Mouse (Mus musculus) stomach, postnatal 0 days (tissue): Measurements from ENCODE around the gene Ascl2. TPM values are rescaled to one million over a fixed set of nuclear protein-coding genes. Genes with fewer than 3 reads are reported as not detected.

Experiments
- ATAC-seq: fragments of 200-750 bp; cut with Nextera tagmentation; 2 replicates; pipeline ENCODE4 v1.8.0; 2017; ENCODE audit not compliant: low FRiP score, low TSS enrichment
- DNase-seq: peaks from one replicate; pipeline ENCODE4 v3.0.0-alpha.2; 2016; ENCODE audit warnings: low spot score
- H3K27ac ChIP-seq: fragments of 300-500 bp; sonication (generic); replicated peaks from 2 replicates; pipeline ENCODE4 v1.5.1; 2014; ENCODE audit warnings: mild to moderate bottlenecking, control low read depth
- H3K27me3 ChIP-seq: fragments of 300-500 bp; sonication (generic); 2 replicates; pipeline ENCODE4 v1.6.1; 2014; ENCODE audit warnings: low read length; ENCODE audit not compliant: control insufficient read depth, insufficient read depth
- H3K36me3 ChIP-seq: fragments of 300-500 bp; sonication (generic); 2 replicates; pipeline ENCODE4 v1.6.1; 2014; ENCODE audit warnings: low read length, mixed read lengths; ENCODE audit not compliant: control insufficient read depth, insufficient read depth
- H3K4me1 ChIP-seq: fragments of 300-500 bp; sonication (generic); replicated peaks from 2 replicates; pipeline ENCODE4 v1.6.1; 2014; ENCODE audit warnings: antibody characterized with exemption; ENCODE audit not compliant: control insufficient read depth, insufficient read depth
- H3K4me2 ChIP-seq: fragments of 300-500 bp; sonication (generic); replicated peaks from 2 replicates; pipeline ENCODE4 v1.6.1; 2014; ENCODE audit warnings: low read depth, mild to moderate bottlenecking, control low read depth, moderate library complexity
- H3K4me3 ChIP-seq: fragments of 300-500 bp; sonication (generic); 2 replicates; pipeline ENCODE4 v1.5.1; 2014; ENCODE audit warnings: low read depth, low read length, control low read depth
- H3K9ac ChIP-seq: fragments of 300-500 bp; sonication (generic); 2 replicates; pipeline ENCODE4 v1.6.1; 2014; ENCODE audit warnings: mild to moderate bottlenecking, low read length, control low read depth, mixed read lengths
- H3K9me3 ChIP-seq: fragments of 300-500 bp; sonication (generic); 2 replicates; pipeline ENCODE4 v1.6.1; 2016; ENCODE audit warnings: low read length; ENCODE audit not compliant: control insufficient read depth
- CTCF ChIP-seq: IDR thresholded peaks from 2 replicates; pipeline ENCODE4 v1.5.1; 2016; ENCODE audit warnings: antibody characterized with exemption, low read depth, mild to moderate bottlenecking, moderate library complexity
- EP300 ChIP-seq: optimal IDR thresholded peaks from 2 replicates; pipeline ENCODE3; 2016; ENCODE audit warnings: antibody characterized with exemption
- WGBS: fragments of 180-500 bp; shearing (Covaris S2); extraction: QIAGEN DNeasy Blood & Tissue Kit; methylation state at CpG from one replicate; pipeline ENCODE4 v1.1.7; 2014; 5-methylcytosine and 5-hydroxymethylcytosine counted together
- polyA plus RNA-seq: library from polyadenylated mRNA; unstranded; fragments of >200 nt; fragmentation: Nextera tagmentation; extraction: Ambion mirVana; gene quantifications from 2 replicates; pipeline ENCODE4 v1.2.1, GENCODE M21; 2015

Ascl2 gene
- polyA plus RNA-seq, 1 experiment from 2014 or later, result 4.5 TPM

DNA sequence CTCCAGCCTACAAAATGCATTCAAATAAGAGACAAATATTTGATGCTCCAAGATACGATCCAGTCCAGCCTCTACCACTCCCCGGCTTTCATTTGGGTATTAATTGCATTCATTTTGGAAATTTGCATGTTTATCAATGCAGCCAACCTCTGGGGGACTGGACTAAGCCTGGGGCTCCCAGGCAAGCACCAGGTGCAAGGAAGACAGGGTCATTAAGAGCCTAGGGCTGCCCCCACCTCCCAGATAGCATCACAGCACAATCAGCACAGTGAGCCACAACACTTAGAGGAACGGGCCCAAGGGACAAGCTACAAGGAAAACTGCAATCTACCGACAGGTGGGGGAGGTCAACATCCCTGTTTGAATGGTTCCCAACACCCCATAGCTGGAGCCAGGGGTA lies 9.3 kb downstream of the Ascl2 start:
- Histone ChIP-seq H3K27ac (no peak overlapping the region), H3K4me2 (no peak overlapping the region), H3K9me3 (no peaks in the 10 kb centered on the region), H3K4me3 (no peak overlapping the region), H3K27me3 (no peaks in the 10 kb centered on the region), H3K36me3 (no peaks in the 10 kb centered on the region), H3K9ac (no peak overlapping the region), H3K4me1 (no peaks in the 10 kb centered on the region)
- TF ChIP-seq EP300 (no peak), CTCF (no peak)
- no peak for DNase-seq
- 69% methylated on average over 4 of the region's 4 CpGs for WGBS
- no peak for ATAC-seq

GRCm38 (mm10) chr7:142958817-142959216 lies 10.2 kb downstream of the Ascl2 start:
- WGBS, result 96% methylated on average over 1 of the region's 1 CpGs

DNA sequence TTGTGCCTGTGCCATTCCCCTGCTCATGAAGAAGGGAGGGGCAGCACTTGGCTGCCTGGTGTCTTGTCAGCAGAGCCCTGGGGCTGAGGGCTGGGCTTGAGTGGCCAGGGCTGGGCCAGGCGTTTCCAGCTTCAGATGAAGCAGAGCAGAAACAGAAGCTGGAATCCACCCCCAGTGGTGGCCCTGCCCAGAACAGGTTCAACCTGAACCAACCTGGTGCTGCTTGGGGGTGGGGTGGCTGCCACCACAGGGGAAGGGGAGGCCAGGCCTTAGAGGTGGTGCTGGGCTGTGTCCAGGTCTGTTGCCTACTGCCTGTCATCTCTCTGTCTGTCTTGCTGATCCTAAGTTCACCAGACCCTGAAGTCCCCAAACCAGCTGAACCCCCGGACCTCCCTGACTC lies 13.0 kb downstream of the Ascl2 start:
- no peak for TF ChIP-seq CTCF
- TF ChIP-seq EP300, result no peak
- DNase-seq (peak; percentile 35), ATAC-seq (peak; percentile 63; the same call in 1 of the 2 replicates)
- Histone ChIP-seq H3K36me3 (no peaks in the 10 kb centered on the region), H3K9me3 (no peaks in the 10 kb centered on the region), H3K4me2 (no peak overlapping the region), H3K27ac (0 out of 2 replicates have a peak overlapping the region, but pooled peaks have one; percentile 18), H3K4me3 (no peak overlapping the region), H3K27me3 (no peaks in the 10 kb centered on the region), H3K4me1 (no peaks in the 10 kb centered on the region), H3K9ac (no peak overlapping the region)
- 66% methylated on average over 2 of the region's 2 CpGs for WGBS

More at GRCm38 (mm10) chr7:142958817-142959216, 10.2 kb downstream of the Ascl2 start:
- no peak for TF ChIP-seq CTCF
- no peak for TF ChIP-seq EP300
- Histone ChIP-seq H3K4me3 (no peak overlapping the region), H3K4me1 (no peaks in the 10 kb centered on the region), H3K27ac (no peak overlapping the region), H3K27me3 (no peaks in the 10 kb centered on the region), H3K36me3 (no peaks in the 10 kb centered on the region), H3K9ac (no peak overlapping the region), H3K9me3 (no peaks in the 10 kb centered on the region), H3K4me2 (no peak overlapping the region)
- ATAC-seq (no peak), DNase-seq (no peak)

DNA sequence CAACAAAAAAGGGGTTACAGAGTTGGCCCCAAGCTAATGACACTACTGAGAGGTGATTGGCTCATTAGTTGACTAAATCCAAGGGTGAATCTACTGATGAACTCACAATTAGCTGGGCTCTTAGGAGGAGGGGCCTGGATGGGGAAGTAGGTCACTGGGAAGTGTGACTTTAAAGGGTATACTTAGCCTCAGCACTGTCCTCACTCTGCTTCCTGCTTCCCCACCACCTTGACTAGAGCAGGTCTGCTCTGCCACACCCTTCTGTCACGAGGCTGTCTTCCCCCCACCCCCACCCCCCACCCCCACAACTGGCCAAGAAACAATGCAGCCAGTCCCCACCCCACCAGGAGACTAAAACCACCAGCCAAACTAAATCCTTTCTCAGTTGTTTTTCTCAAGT lies 19.5 kb downstream of the Ascl2 start:
- H3K9me3 ChIP-seq, result no peaks in the 10 kb centered on the region
- H3K27ac ChIP-seq, result no peak overlapping the region
- H3K4me3 ChIP-seq, result no peak overlapping the region
- no peak overlapping the region for H3K9ac ChIP-seq
- no peaks in the 10 kb centered on the region; the same call in 1 of the 2 replicates for H3K4me1 ChIP-seq
- no peak for ATAC-seq
- H3K36me3 ChIP-seq, result no peaks in the 10 kb centered on the region
- DNase-seq, result no peak
- TF ChIP-seq EP300 (no peak), CTCF (no peak)
- 0% methylated on average over 1 of the region's 1 CpGs for WGBS
- no peak overlapping the region for H3K4me2 ChIP-seq
- H3K27me3 ChIP-seq, result no peaks in the 10 kb centered on the region

- ATAC-seq (no peak), DNase-seq (no peak)
- no peaks in the 10 kb centered on the region for H3K4me1 ChIP-seq
- H3K9ac ChIP-seq, result no peak overlapping the region
- no peaks in the 10 kb centered on the region for H3K27me3 ChIP-seq
- H3K4me3 ChIP-seq, result no peak overlapping the region
- TF ChIP-seq EP300 (no peak), CTCF (no peak)
- H3K36me3 ChIP-seq, result no peaks in the 10 kb centered on the region
- no peak overlapping the region for H3K4me2 ChIP-seq
- no peak overlapping the region for H3K27ac ChIP-seq
- no peaks in the 10 kb centered on the region for H3K9me3 ChIP-seq
Measured at GRCm38 (mm10) chr7:142937631-142938030, 31.4 kb downstream of the Ascl2 start.

DNA sequence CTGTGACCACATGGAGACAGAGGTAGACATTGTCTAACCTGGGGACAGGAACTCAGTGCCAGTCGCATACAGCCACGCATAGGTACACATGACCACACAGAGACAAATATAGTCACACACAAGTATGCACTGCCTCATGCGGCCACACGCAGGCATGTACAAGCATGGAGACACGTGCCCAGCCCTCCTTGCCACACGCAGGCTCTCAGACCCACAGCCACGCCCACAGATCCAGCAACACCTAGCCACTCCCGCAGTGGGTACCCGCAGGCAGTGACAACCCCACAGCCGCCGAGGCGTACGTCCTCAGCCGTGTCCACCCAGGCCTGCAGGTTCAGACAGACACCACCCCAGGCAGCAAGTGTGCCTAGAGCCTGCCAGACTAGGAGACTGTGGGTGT lies 33.4 kb downstream of the Ascl2 start:
- TF ChIP-seq EP300 (no peak), CTCF (peak; percentile 48; the same call in 1 of the 2 replicates)
- no peak overlapping the region for H3K9ac ChIP-seq
- H3K4me2 ChIP-seq, result no peak overlapping the region
- no peak overlapping the region for H3K4me3 ChIP-seq
- WGBS, result 70% methylated on average over 14 of the region's 14 CpGs
- H3K27ac ChIP-seq, result no peak overlapping the region
- ATAC-seq, result peak; percentile 89
- H3K9me3 ChIP-seq, result no peaks in the 10 kb centered on the region
- no peaks in the 10 kb centered on the region for H3K36me3 ChIP-seq
- no peaks in the 10 kb centered on the region for H3K4me1 ChIP-seq
- H3K27me3 ChIP-seq, result no peaks in the 10 kb centered on the region
- peak; percentile 70 for DNase-seq
